Mouse (Mus musculus) heart, postnatal 0 days (tissue): Measurements from ENCODE around the gene Gm29427. TPM values are rescaled to one million over a fixed set of nuclear protein-coding genes. Genes with fewer than 3 reads are reported as not detected.

Experiments
- ATAC-seq: fragments of 200-750 bp; cut with Nextera tagmentation; 2 replicates; pipeline ENCODE4 v1.8.0; 2017; ENCODE audit warnings: low read depth, moderate number of reproducible peaks, moderate library complexity; ENCODE audit not compliant: insufficient read depth
- DNase-seq: peaks from one replicate; pipeline ENCODE4 v3.0.0-alpha.2; 2016; ENCODE audit warnings: low spot score
- H3K27ac ChIP-seq: fragments of 300-500 bp; sonication (generic); 2 replicates; pipeline ENCODE4 v1.5.1; 2014; ENCODE audit warnings: low read depth, mild to moderate bottlenecking
- H3K27me3 ChIP-seq: fragments of 300-500 bp; sonication (generic); 2 replicates; pipeline ENCODE4 v1.6.1; 2014; ENCODE audit warnings: low read length, mixed read lengths; ENCODE audit not compliant: control insufficient read depth, insufficient read depth
- H3K36me3 ChIP-seq: fragments of 300-500 bp; sonication (generic); replicated peaks from 2 replicates; pipeline ENCODE4 v1.6.1; 2014; ENCODE audit warnings: low read length, mixed read lengths; ENCODE audit not compliant: control insufficient read depth, insufficient read depth
- H3K4me1 ChIP-seq: fragments of 300-500 bp; sonication (generic); 2 replicates; pipeline ENCODE4 v1.6.1; 2014; ENCODE audit warnings: antibody characterized with exemption; ENCODE audit not compliant: control insufficient read depth, insufficient read depth
- H3K4me2 ChIP-seq: fragments of 300-500 bp; sonication (generic); 2 replicates; pipeline ENCODE4 v1.6.1; 2014; ENCODE audit warnings: low read depth, mild to moderate bottlenecking, low read length, moderate library complexity
- H3K4me3 ChIP-seq: fragments of 300-500 bp; sonication (generic); 2 replicates; pipeline ENCODE4 v1.5.1; 2014; ENCODE audit warnings: low read depth, low read length
- H3K9ac ChIP-seq: fragments of 300-500 bp; sonication (generic); replicated peaks from 2 replicates; pipeline ENCODE4 v1.6.1; 2014; ENCODE audit warnings: low read depth, low read length, mixed read lengths
- H3K9me3 ChIP-seq: fragments of 300-500 bp; sonication (generic); replicated peaks from 2 replicates; pipeline ENCODE4 v1.6.1; 2016; ENCODE audit warnings: low read length; ENCODE audit not compliant: control insufficient read depth
- CTCF ChIP-seq: IDR thresholded peaks from 2 replicates; pipeline ENCODE4 v1.5.1; 2016; ENCODE audit warnings: antibody characterized with exemption, control low read depth, low read depth
- EP300 ChIP-seq: IDR thresholded peaks from 2 replicates; pipeline ENCODE4 v1.6.1; 2016; ENCODE audit warnings: antibody characterized with exemption, low read depth
- WGBS: fragments of 180-500 bp; shearing (Covaris S2); extraction: QIAGEN DNeasy Blood & Tissue Kit; methylation state at CpG from one replicate; pipeline ENCODE4 v1.1.7; 2014; 5-methylcytosine and 5-hydroxymethylcytosine counted together
- polyA plus RNA-seq: library from polyadenylated mRNA; unstranded; fragments of >200 nt; fragmentation: Nextera tagmentation; extraction: Ambion mirVana; gene quantifications from 2 replicates; pipeline ENCODE4 v1.2.1, GENCODE M21; 2015
- total RNA-seq: library from RNA; depleted of rRNA; stranded (reverse); fragments of >200 nt; gene quantifications from 2 replicates; pipeline ENCODE4 v1.2.3, GENCODE M21; 2014; ENCODE audit warnings: low replicate concordance

The Gm29427 gene
- total and polyA plus RNA-seq, 2 experiments from 2014 or later = not detected

DNA sequence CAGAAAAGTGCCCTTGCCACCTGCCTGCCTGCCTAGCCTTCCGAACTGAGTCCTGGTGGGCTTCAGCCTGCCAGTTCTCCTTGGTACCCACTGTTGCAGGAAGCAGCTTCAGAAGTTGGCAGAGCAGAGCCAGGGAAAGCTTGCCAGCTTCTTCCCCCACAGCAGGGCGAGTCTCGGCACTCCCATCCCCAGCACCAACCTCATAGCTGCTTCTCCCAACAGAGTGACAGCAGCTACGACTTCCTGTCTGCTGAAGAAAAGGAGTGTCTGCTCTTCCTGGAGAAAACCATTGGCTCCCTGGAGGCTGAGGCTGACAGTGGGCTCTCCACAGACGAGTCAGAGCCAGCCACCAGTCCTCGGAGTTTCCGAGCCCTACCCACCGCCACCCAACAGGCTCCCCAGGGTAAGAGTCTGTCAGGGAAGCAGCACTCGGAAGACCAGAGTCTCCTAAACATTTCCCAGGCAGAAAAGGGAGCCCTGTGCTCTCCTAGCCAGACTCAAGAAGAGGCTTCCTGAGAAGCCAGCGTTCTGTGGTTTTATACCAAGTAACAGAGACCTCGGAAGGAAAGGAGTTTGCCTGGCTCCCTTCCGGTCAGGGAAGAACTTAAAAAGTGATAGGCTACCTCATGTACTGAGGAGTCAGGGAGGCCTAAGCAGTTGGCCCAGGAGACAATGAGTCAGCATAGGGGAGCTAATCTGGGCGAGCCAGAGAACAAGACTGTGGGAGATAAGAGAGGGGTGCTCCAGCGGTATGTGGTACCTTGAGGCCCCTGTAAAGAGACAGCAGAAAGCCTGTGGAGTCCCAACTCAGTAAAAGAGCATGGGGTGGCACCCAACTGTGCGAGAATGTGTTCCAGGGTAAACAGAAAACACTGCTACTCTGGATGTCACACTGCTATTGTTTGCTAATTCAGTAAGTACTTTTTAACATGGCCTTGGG is 25.5 kb upstream of the Gm29427 start:
- Histone ChIP-seq H3K4me3 (no peak overlapping the region), H3K4me2 (no peak overlapping the region; the same call in 1 of the 2 replicates), H3K9ac (no peak overlapping the region), H3K27me3 (no peaks in the 10 kb centered on the region), H3K4me1 (peaks cover 18% of the 10 kb centered on the region), H3K27ac (peak overlapping the region; percentile 56), H3K9me3 (no peaks in the 10 kb centered on the region), H3K36me3 (no peaks in the 10 kb centered on the region)
- WGBS = 31% methylated on average over 15 of the region's 15 CpGs
- ATAC-seq (peak; percentile 58), DNase-seq (peak; percentile 10)
- no peak for TF ChIP-seq EP300
- no peak for TF ChIP-seq CTCF

DNA sequence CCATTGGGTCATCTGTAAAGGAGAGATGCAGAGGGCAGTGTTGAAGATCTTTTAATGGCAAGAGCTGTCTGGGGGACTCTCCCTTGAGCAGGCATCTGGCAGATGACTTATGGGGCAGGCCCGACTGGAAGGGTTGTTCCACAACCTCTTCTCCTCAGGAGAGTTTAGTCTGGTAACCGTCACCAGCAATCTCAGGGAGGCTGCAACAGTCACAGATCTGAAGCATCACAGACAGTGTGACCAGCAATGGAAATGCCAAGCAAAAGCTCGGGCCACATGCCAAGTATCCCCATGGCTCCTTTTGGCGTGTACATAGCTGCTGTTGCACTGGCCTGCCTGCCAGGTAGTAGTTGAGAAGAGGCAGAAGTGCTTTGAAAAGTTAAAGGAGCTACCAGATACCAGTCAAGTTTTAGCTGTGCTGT is 24.6 kb upstream of the Gm29427 start:
- TF ChIP-seq EP300 (no peak), CTCF (no peak)
- Histone ChIP-seq H3K4me2 (no peak overlapping the region), H3K27me3 (no peaks in the 10 kb centered on the region), H3K36me3 (no peaks in the 10 kb centered on the region), H3K27ac (no peak overlapping the region), H3K9me3 (no peaks in the 10 kb centered on the region), H3K4me3 (no peak overlapping the region), H3K4me1 (peaks cover 18% of the 10 kb centered on the region), H3K9ac (no peak overlapping the region)
- 29% methylated on average over 4 of the region's 4 CpGs for WGBS
- ATAC-seq = 0 out of 2 replicates have a peak, but pooled peaks have one; percentile 36
- DNase-seq = no peak

DNA sequence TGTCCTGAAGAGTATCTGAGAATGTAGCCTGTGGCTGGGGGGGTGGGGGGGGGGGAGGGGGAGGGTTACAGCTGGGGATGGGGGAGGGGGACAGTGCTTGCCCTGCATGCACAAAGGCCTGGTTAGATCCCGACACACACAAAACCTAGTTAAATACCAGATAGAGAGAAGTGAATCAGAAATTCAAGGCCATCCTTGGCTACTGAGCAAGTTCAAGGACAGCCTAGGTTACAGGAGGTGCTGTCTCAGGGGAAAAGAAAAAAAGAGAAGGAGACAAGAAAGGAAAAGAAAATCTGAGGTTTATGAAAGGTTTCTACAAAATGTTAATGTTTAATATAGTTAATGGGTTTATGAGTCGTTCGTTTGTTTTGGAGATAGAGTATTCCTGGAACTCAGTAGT is 24.0 kb upstream of the Gm29427 start:
- no peak for ATAC-seq
- 74% methylated on average over 3 of the region's 3 CpGs for WGBS

DNA sequence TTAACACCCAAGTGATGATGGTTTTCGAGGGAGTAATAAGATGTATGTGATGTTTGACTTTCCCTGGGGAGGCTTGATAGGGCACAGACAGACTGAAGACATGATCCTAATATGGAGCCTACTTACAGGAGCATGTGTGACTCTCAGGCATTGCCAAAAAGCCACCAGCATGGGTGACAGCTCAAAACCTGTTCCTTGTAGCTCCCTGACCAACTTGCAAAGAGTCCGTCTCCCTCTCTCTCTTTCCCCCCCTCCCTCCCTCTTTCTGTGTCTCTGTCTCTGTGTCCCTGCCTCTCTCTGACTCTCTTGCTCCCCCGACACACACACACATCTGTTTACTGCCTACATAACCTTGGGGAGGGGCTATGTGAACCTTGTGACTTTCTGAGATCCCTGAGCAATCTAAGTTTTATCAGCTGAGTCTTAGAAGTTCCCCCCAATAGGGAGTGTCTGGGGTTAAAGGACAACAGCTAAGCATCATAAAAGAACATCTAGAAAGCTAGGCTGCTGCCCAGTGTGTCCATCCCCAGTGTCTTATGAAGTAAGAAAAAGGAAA is 23.0 kb upstream of the Gm29427 start:
- Histone ChIP-seq H3K9ac (no peak overlapping the region), H3K27ac (no peak overlapping the region)

More for the DNA sequence above, 24.0 kb upstream of the Gm29427 start:
- no peak for TF ChIP-seq CTCF
- no peak for TF ChIP-seq EP300
- Histone ChIP-seq H3K36me3 (no peaks in the 10 kb centered on the region), H3K4me1 (peaks cover 18% of the 10 kb centered on the region), H3K4me2 (no peak overlapping the region), H3K9ac (no peak overlapping the region), H3K27me3 (no peaks in the 10 kb centered on the region), H3K27ac (no peak overlapping the region), H3K9me3 (no peaks in the 10 kb centered on the region), H3K4me3 (no peak overlapping the region)
- DNase-seq = no peak

DNA sequence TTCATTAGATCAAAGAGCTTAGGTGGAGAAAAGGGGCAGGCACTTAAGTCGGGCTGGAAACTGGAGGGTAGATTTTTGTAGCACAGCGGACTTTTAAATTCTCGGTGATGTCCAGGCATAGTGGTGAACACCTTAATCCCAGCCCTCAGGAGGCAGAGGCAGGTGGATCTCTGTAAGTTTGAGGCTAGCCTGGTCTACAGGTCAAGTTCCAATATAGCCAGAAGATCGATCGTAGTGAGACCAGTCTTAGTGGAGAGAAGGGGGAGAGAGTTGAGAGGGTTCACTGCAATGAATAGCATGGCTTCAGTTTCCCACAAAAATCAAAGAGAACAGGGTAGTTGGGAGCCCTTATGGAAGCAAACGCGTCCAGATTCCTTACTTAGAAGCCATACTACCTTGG is 22.3 kb upstream of the Gm29427 start:
- Histone ChIP-seq H3K9ac (no peak overlapping the region), H3K4me2 (no peak overlapping the region), H3K27me3 (no peaks in the 10 kb centered on the region), H3K27ac (no peak overlapping the region), H3K4me1 (peaks cover 18% of the 10 kb centered on the region), H3K9me3 (no peaks in the 10 kb centered on the region), H3K4me3 (no peak overlapping the region), H3K36me3 (no peaks in the 10 kb centered on the region)
- 85% methylated on average over 7 of the region's 7 CpGs for WGBS
- TF ChIP-seq CTCF (no peak), EP300 (no peak)
- ATAC-seq = no peak
- DNase-seq = no peak

More for the DNA sequence above, 23.0 kb upstream of the Gm29427 start:
- no peak for DNase-seq
- H3K27me3 ChIP-seq = no peaks in the 10 kb centered on the region
- WGBS = 81% methylated on average over 3 of the region's 3 CpGs
- no peak for ATAC-seq
- H3K4me1 ChIP-seq = peaks cover 18% of the 10 kb centered on the region
- no peak for TF ChIP-seq CTCF
- TF ChIP-seq EP300 = no peak
- no peaks in the 10 kb centered on the region for H3K9me3 ChIP-seq
- no peaks in the 10 kb centered on the region for H3K36me3 ChIP-seq
- no peak overlapping the region for H3K4me3 ChIP-seq
- no peak overlapping the region for H3K4me2 ChIP-seq
